Mouse (Mus musculus) liver, embryonic 14.5 days (tissue): ENCODE data around the gene Itga1. TPM values are rescaled to one million over a fixed set of nuclear protein-coding genes. Genes with fewer than 3 reads are reported as not detected.

Experiments used
- ATAC-seq: fragments of 200-750 bp; cut with Nextera tagmentation; 2 replicates; pipeline ENCODE4 v1.8.0; 2017; ENCODE audit warnings: moderate number of reproducible peaks, mild to moderate bottlenecking, moderate library complexity; ENCODE audit not compliant: insufficient read depth
- DNase-seq, 3 experiments: peaks; one replicate each; pipeline ENCODE4 v3.0.0-alpha.2; 2012 to 2013; ENCODE audit warnings: low read depth in 3 of 3, low spot score in 3 of 3
- H3K27ac ChIP-seq: fragments of 300-500 bp; sonication (generic); 2 replicates; pipeline ENCODE4 v1.5.1; 2014; ENCODE audit warnings: moderate library complexity, mild to moderate bottlenecking, control low read depth, inconsistent platforms
- H3K27me3 ChIP-seq: fragments of 300-500 bp; sonication (generic); 2 replicates; pipeline ENCODE4 v1.6.1; 2014; ENCODE audit warnings: mild to moderate bottlenecking, low read length, moderate library complexity; ENCODE audit not compliant: control insufficient read depth, insufficient read depth
- H3K36me3 ChIP-seq: fragments of 300-500 bp; sonication (generic); replicated peaks from 2 replicates; pipeline ENCODE4 v1.6.1; 2014; ENCODE audit warnings: low read depth; ENCODE audit not compliant: control insufficient read depth, insufficient read depth
- H3K4me1 ChIP-seq, 2 experiments: fragments of 200-500 bp in 1 of 2; fragments of 300-500 bp in 1 of 2; sonication (generic) in 1 of 2; replicated peaks; 2 replicates each; pipeline ENCODE4 v1.6.1; 2012 to 2014; ENCODE audit warnings: antibody characterized with exemption in 1 of 2, inconsistent platforms in 1 of 2, low read length in 1 of 2; ENCODE audit not compliant: control insufficient read depth in 2 of 2, insufficient read depth in 2 of 2
- H3K4me2 ChIP-seq: fragments of 300-500 bp; sonication (generic); 2 replicates; pipeline ENCODE4 v1.6.1; 2014; ENCODE audit warnings: low read depth, mild to moderate bottlenecking, control low read depth, moderate library complexity
- H3K4me3 ChIP-seq, 2 experiments: fragments of 200-500 bp in 1 of 2; fragments of 300-500 bp in 1 of 2; sonication (generic) in 1 of 2; 2 replicates each; pipeline ENCODE4 v1.5.1; 2012 to 2014; ENCODE audit warnings: low read depth in 2 of 2, low read length in 2 of 2, mild to moderate bottlenecking in 2 of 2, control low read depth in 1 of 2, inconsistent platforms in 1 of 2, moderate library complexity in 1 of 2; ENCODE audit not compliant: insufficient read depth in 1 of 2
- H3K9ac ChIP-seq: fragments of 300-500 bp; sonication (generic); replicated peaks from 2 replicates; pipeline ENCODE4 v1.6.1; 2014; ENCODE audit warnings: mild to moderate bottlenecking, control low read depth, moderate library complexity
- H3K9me3 ChIP-seq: fragments of 300-500 bp; sonication (generic); 2 replicates; pipeline ENCODE4 v1.6.1; 2016; ENCODE audit warnings: low read length, mixed read lengths; ENCODE audit not compliant: control insufficient read depth
- CTCF ChIP-seq: IDR thresholded peaks from 2 replicates; pipeline ENCODE4 v1.5.1; 2016; ENCODE audit warnings: antibody characterized with exemption, low read depth, control low read depth
- EP300 ChIP-seq: IDR thresholded peaks from 2 replicates; pipeline ENCODE4 v1.6.1; 2016; ENCODE audit warnings: antibody characterized with exemption, low read depth
- WGBS: fragments of 180-500 bp; shearing (Covaris S2); extraction: QIAGEN DNeasy Blood & Tissue Kit; methylation state at CpG from one replicate; pipeline ENCODE4 v1.1.7; 2014; ENCODE audit not compliant: insufficient replicate concordance; 5-methylcytosine and 5-hydroxymethylcytosine counted together
- polyA plus RNA-seq, 2 experiments: library from polyadenylated mRNA; depleted of rRNA in 1 of 2; stranded (reverse) in 1 of 2; unstranded in 1 of 2; fragments of >200 nt; fragmentation: Nextera tagmentation in 1 of 2; extraction: Ambion mirVana in 1 of 2; gene quantifications; 2 replicates each; pipeline versions ENCODE4 v1.2.1 to v1.2.3; 2012 to 2014

The Itga1 gene
- polyA plus RNA-seq, 2 experiments, result 0.94 to 2.8 TPM

DNA sequence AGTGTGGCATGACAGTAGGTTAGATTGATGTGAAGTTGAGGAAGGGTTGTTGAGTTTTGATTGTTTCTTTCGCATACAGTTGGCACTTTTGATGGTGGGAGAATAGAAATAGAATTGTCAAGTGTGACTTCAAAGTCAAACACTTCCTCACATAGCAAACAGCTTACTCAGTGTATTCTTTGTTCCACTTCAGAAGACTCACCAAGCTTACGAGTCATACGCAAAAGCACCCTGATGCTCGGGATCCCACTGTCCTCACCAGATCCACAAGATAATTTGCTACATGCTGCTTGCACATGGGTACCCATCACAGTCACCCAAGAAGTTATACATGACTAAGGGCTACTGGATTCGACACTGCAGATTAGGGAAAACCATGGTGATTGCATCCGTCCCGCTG lies 36.7 kb upstream of the Itga1 start:
- WGBS, result 73% methylated on average over 7 of the region's 7 CpGs
- no peak for ATAC-seq
- H3K4me1 ChIP-seq, result no peaks in the 10 kb centered on the region

DNA sequence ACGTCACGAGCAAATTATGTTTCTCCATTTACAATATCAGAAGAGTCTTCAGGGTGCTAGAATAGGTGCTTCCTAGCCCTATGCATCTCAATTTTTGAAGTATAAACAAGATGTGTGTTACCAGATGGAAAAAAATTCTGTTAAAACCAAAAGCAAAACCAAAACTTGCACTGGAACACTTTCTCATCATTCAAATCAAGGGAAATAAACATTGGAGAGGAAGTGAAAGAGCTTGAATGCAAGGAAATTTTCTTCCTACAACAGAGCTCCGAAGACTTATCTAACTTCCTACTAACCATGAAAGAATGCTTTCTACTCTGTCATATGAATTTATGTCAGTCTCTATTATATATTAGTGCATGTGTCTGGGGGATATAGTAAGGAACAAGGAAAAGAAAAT lies 35.0 kb upstream of the Itga1 start:
- 63% methylated on average over 3 of the region's 3 CpGs for WGBS
- Histone ChIP-seq H3K4me2 (no peak overlapping the region), H3K9me3 (no peaks in the 10 kb centered on the region), H3K9ac (no peak overlapping the region), H3K27me3 (no peaks in the 10 kb centered on the region), H3K27ac (no peak overlapping the region), H3K4me1 (no peaks in the 10 kb centered on the region), H3K36me3 (no peaks in the 10 kb centered on the region), H3K4me3 (no peak overlapping the region)
- no peak for TF ChIP-seq EP300
- no peak for TF ChIP-seq CTCF
- ATAC-seq (no peak), DNase-seq (no peak)

More for the DNA sequence above, 36.7 kb upstream of the Itga1 start:
- H3K9me3 ChIP-seq, result no peaks in the 10 kb centered on the region
- no peak overlapping the region for H3K4me3 ChIP-seq
- no peak overlapping the region for H3K9ac ChIP-seq
- no peak overlapping the region for H3K27ac ChIP-seq
- no peak overlapping the region for H3K4me2 ChIP-seq
- H3K36me3 ChIP-seq, result no peaks in the 10 kb centered on the region
- no peak for TF ChIP-seq EP300
- TF ChIP-seq CTCF, result no peak
- no peaks in the 10 kb centered on the region for H3K27me3 ChIP-seq
- no peak for DNase-seq

DNA sequence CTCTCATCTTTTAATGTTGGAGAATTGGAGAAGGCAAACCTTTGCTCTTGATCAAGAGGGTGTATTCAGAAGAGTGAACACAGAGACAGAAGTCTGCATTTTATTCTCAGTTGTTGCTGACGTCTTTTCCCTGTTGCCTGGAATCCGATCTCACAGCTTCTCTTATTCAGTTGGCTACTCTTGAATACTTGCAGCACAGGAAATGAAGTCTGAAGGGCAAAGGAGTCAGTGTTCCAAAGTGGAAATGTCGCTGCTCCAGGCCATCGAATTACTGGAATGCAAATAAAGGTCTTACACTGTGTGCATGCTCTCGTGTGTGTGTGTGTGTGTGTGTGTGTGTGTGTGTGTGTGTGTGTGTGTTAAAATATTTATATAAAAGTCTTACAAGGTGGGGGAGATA lies 30.7 kb upstream of the Itga1 start:
- no peak for TF ChIP-seq CTCF
- no peak for TF ChIP-seq EP300
- ATAC-seq (no peak), DNase-seq (no peak)
- Histone ChIP-seq H3K4me2 (no peak overlapping the region), H3K9ac (no peak overlapping the region), H3K27ac (no peak overlapping the region), H3K36me3 (no peaks in the 10 kb centered on the region), H3K27me3 (no peaks in the 10 kb centered on the region), H3K4me3 (no peak overlapping the region), H3K9me3 (no peaks in the 10 kb centered on the region), H3K4me1 (no peaks in the 10 kb centered on the region)
- WGBS, result 37% methylated on average over 5 of the region's 5 CpGs

DNA sequence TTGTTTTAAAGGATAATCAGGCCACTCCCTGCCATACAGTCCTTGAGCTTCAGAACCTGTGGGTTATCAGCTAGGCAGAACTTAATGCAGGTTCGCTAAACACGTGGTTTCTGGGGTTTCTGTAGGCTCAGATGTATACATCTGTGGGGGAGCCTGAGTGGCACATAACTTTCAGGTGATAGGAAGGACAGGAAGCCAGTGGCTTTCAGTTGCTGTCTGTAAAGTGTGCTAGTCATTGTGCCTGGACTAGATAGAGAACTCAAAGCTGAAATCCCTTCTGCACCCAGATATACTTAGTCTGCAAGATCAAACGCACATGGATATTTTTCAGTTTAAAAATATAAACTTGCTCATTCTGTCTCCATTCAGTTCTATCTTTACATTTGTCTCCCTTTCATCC lies 29.6 kb upstream of the Itga1 start:
- ATAC-seq (0 out of 2 replicates have a peak, but pooled peaks have one; percentile 18), DNase-seq (no peak)
- no peak overlapping the region for H3K4me3 ChIP-seq
- no peaks in the 10 kb centered on the region for H3K4me1 ChIP-seq
- H3K36me3 ChIP-seq, result no peaks in the 10 kb centered on the region
- H3K9ac ChIP-seq, result no peak overlapping the region
- H3K27me3 ChIP-seq, result no peaks in the 10 kb centered on the region
- TF ChIP-seq CTCF (no peak), EP300 (no peak)
- H3K27ac ChIP-seq, result no peak overlapping the region
- no peak overlapping the region for H3K4me2 ChIP-seq
- 16% methylated on average over 3 of the region's 3 CpGs for WGBS
- no peaks in the 10 kb centered on the region for H3K9me3 ChIP-seq

DNA sequence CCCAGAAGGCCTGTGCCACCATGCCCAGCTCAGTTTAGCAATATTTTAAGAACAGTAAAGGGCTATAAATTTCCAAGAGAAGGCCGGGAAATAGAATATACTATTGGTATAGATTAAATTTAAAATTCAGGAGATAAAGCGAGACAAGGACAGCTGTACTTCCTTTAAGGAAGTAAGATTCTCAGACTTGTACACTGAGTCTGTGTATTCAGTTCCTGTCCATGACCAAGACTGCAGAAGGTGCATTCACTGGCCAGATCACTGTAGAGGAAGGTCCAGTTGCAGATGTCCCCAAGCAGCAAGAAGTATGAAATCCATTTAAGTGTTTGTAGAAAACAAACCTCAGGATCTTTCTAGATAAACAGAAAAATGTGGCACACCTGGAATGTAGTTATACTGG lies 28.3 kb upstream of the Itga1 start:
- no peaks in the 10 kb centered on the region for H3K27me3 ChIP-seq
- no peak overlapping the region for H3K4me2 ChIP-seq
- TF ChIP-seq CTCF, result no peak
- no peaks in the 10 kb centered on the region for H3K9me3 ChIP-seq
- DNase-seq (no peak), ATAC-seq (no peak)
- H3K4me1 ChIP-seq, result no peaks in the 10 kb centered on the region
- H3K4me3 ChIP-seq, result no peak overlapping the region
- H3K27ac ChIP-seq, result no peak overlapping the region
- no peak overlapping the region for H3K9ac ChIP-seq
- no peaks in the 10 kb centered on the region for H3K36me3 ChIP-seq
- WGBS, result 36% methylated on average over 2 of the region's 2 CpGs
